In the genomic region with DNA sequence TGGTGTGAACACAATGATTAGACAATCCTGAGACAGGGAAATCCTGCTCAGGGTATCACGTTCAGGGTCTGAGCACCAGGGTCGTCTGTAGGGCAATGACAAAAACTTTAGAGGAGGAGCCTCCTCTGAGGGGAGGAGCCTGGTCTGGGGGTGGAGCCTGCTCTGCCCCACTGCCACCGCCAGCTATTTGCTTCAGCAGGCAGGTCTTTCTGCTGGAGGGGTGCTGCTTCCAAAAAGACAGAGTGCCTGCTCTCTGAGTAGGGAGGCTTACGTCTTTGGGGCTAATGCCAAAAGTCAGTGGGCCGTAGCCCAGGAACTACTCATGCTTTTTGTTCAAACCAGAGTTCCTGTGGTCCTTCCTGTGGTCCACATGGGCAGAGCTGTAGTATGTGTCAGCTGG, we compare ENCODE assay signal across 25 mouse cellular contexts. TPM values are rescaled to one million over a fixed set of nuclear protein-coding genes. Genes with fewer than 3 reads are reported as not detected.
DNase-seq lines count a peak whose midpoint lies in the region; ATAC-seq lines count a peak whose summit lies in the region.
"Had no signal": no experiment of that assay in that cellular context is flagged by ENCODE, and none has a peak within 500 bp of the region (broad histone marks: within the 10 kb centered on the region; RNA-seq: fewer than 3 reads in every experiment).

No protein-coding gene starts in this region.

- no peak overlapping the region for H3K4me2 ChIP-seq in liver, embryonic 12.5 days
- H3K4me2 ChIP-seq: forebrain, embryonic 12.5 days; liver, embryonic 13.5 days; lung, embryonic 15.5 days had no signal

- H3K4me1 ChIP-seq in liver, embryonic 12.5 days: peaks cover 32% of the 10 kb centered on the region
- peaks cover 15% of the 10 kb centered on the region for H3K4me1 ChIP-seq in heart, embryonic 10.5 days

- ATAC-seq in CD4-positive, CD25-positive, alpha-beta regulatory T cell, adult 4 months: no peak
- no peak for ATAC-seq in liver, embryonic 12.5 days
- ATAC-seq in granulocyte monocyte progenitor cell, adult 5-6 weeks (replicated peaks; ENCODE audit: poor library complexity, severe bottlenecking): peak; percentile 52
- ATAC-seq: hindbrain, postnatal 0 days; Patski had no signal

- H3K36me3 ChIP-seq in liver, embryonic 12.5 days: no peaks in the 10 kb centered on the region
- H3K36me3 ChIP-seq in heart, embryonic 10.5 days: no peaks in the 10 kb centered on the region
- H3K36me3 ChIP-seq: forebrain, embryonic 12.5 days; liver, embryonic 13.5 days; lung, embryonic 15.5 days had no signal

- no peaks in the 10 kb centered on the region; the same call in 1 of the 2 replicates for H3K27me3 ChIP-seq in liver, embryonic 12.5 days (replicated peaks)
- peaks cover 4% of the 10 kb centered on the region; the same call in 1 of the 2 replicates for H3K27me3 ChIP-seq in heart, embryonic 10.5 days (ENCODE audit: insufficient read depth, poor library complexity, severe bottlenecking)
- H3K27me3 ChIP-seq: liver, embryonic 13.5 days; lung, embryonic 15.5 days; Patski had no signal

- no peaks in the 10 kb centered on the region for H3K9me3 ChIP-seq in liver, embryonic 12.5 days (replicated peaks)
- no peaks in the 10 kb centered on the region for H3K9me3 ChIP-seq in heart, embryonic 10.5 days
- H3K9me3 ChIP-seq: embryonic facial prominence, embryonic 10.5 days; forebrain, embryonic 12.5 days; hindbrain, embryonic 10.5 days; limb, embryonic 10.5 days; liver, embryonic 13.5 days; lung, embryonic 15.5 days; midbrain, embryonic 10.5 days had no signal

- H3K27ac ChIP-seq in liver, embryonic 12.5 days: no peak overlapping the region
- no peak overlapping the region for H3K27ac ChIP-seq in heart, embryonic 10.5 days
- H3K27ac ChIP-seq: embryonic facial prominence, embryonic 10.5 days; forebrain, embryonic 12.5 days; heart, adult 2 months; hindbrain, embryonic 10.5 days; hindbrain, postnatal 0 days; kidney, postnatal 0 days; left cerebral cortex, adult 2 months; limb, embryonic 10.5 days; liver, embryonic 13.5 days; lung, embryonic 15.5 days; midbrain, embryonic 10.5 days had no signal

- H3K4me3 ChIP-seq in liver, embryonic 12.5 days: no peak overlapping the region
- H3K4me3 ChIP-seq in heart, embryonic 10.5 days: no peak overlapping the region
- H3K4me3 ChIP-seq: embryonic facial prominence, embryonic 10.5 days; forebrain, embryonic 12.5 days; heart, adult 2 months; hindbrain, embryonic 10.5 days; left cerebral cortex, adult 2 months; limb, embryonic 10.5 days; liver, embryonic 13.5 days; lung, embryonic 15.5 days; midbrain, embryonic 10.5 days had no signal

- no peak overlapping the region for H3K9ac ChIP-seq in liver, embryonic 12.5 days
- H3K9ac ChIP-seq: forebrain, embryonic 12.5 days; liver, embryonic 13.5 days; lung, embryonic 15.5 days had no signal

- 37% methylated on average over 5 of the region's 5 CpGs for WGBS in liver, embryonic 12.5 days (ENCODE audit: insufficient replicate concordance)
- WGBS in heart, embryonic 10.5 days: 39% methylated on average over 5 of the region's 5 CpGs

- peak; percentile 24 for DNase-seq in CD4-positive, CD25-positive, alpha-beta regulatory T cell, adult 2 months (ENCODE audit: low read depth, low spot score)
- peak; percentile 43 for DNase-seq in liver
- no peak for DNase-seq in frontal cortex, postnatal 25 days (ENCODE audit: low spot score in 2 of 2)
- no peak for DNase-seq in retina, postnatal 1 day
- DNase-seq in heart, embryonic 10.5 days (ENCODE audit: low spot score): no peak
- DNase-seq: cerebellum, adult 2 months; gastrocnemius, postnatal 14 days; heart, adult 2 months; layer of hippocampus, adult 9-11 months; liver, embryonic 13.5 days; lung, postnatal 4 days; thymus, postnatal 25 days had no signal

RNA-seq across cellular contexts. Expression of gene 4833439L19Rik, which starts 3.1 kb away (rescaled TPM):
- polyA plus RNA-seq in CD4-positive, CD25-positive, alpha-beta regulatory T cell, adult 4 months (2017; shearing (Covaris generic)): 100 to 1,000 TPM in 1 of 2 experiments, 10 to 100 TPM in 1; 67.3 to 104 TPM
- polyA plus RNA-seq in liver, embryonic 12.5 days (2016; fragmentation: Nextera tagmentation; extraction: Ambion mirVana): 66.8 and 69.3 TPM in 2 replicates
- 58.0 and 65.9 TPM in 2 replicates for total RNA-seq in granulocyte monocyte progenitor cell, adult 5-6 weeks (2014; fragmentation: Nextera tagmentation)
- total RNA-seq in granulocyte monocyte progenitor cell, adult 5-6 weeks (2017): 27.7 and 30.9 TPM in 2 replicates
- polyA plus RNA-seq in heart, embryonic 10.5 days (2016; fragmentation: Nextera tagmentation; extraction: Ambion mirVana): 146 and 148 TPM in 2 replicates

RNA-seq across cellular contexts. Expression of gene Arl10, which starts 6.4 kb away (rescaled TPM):
- 1 to 10 TPM; 3.8 to 5.0 TPM for polyA plus RNA-seq in CD4-positive, CD25-positive, alpha-beta regulatory T cell, adult 4 months (2017; shearing (Covaris generic))
- polyA plus RNA-seq in liver, embryonic 12.5 days (2016; fragmentation: Nextera tagmentation; extraction: Ambion mirVana): 10.7 and 10.9 TPM in 2 replicates
- total RNA-seq in granulocyte monocyte progenitor cell, adult 5-6 weeks (2014; fragmentation: Nextera tagmentation): 17.4 and 24.0 TPM in 2 replicates
- 12.1 and 15.0 TPM in 2 replicates for total RNA-seq in granulocyte monocyte progenitor cell, adult 5-6 weeks (2017)
- polyA plus RNA-seq in heart, embryonic 10.5 days (2016; fragmentation: Nextera tagmentation; extraction: Ambion mirVana): 22.8 and 30.1 TPM in 2 replicates

RNA-seq across cellular contexts. Expression of gene Nop16, which starts 21.5 kb away (rescaled TPM):
- polyA plus RNA-seq in CD4-positive, CD25-positive, alpha-beta regulatory T cell, adult 4 months (2017; shearing (Covaris generic)): 10 to 100 TPM; 59.5 to 64.6 TPM
- 82.4 and 85.5 TPM in 2 replicates for polyA plus RNA-seq in liver, embryonic 12.5 days (2016; fragmentation: Nextera tagmentation; extraction: Ambion mirVana)
- 90.9 and 122 TPM in 2 replicates for total RNA-seq in granulocyte monocyte progenitor cell, adult 5-6 weeks (2014; fragmentation: Nextera tagmentation)
- total RNA-seq in granulocyte monocyte progenitor cell, adult 5-6 weeks (2017): 101 and 118 TPM in 2 replicates
- 79.6 and 112 TPM in 2 replicates for polyA plus RNA-seq in heart, embryonic 10.5 days (2016; fragmentation: Nextera tagmentation; extraction: Ambion mirVana)

RNA-seq across cellular contexts. Expression of gene Higd2a, which starts 21.6 kb away (rescaled TPM):
- 100 to 1,000 TPM in 1 of 2 experiments, 10 to 100 TPM in 1; 98.7 to 110 TPM for polyA plus RNA-seq in CD4-positive, CD25-positive, alpha-beta regulatory T cell, adult 4 months (2017; shearing (Covaris generic))
- polyA plus RNA-seq in liver, embryonic 12.5 days (2016; fragmentation: Nextera tagmentation; extraction: Ambion mirVana): 127 and 135 TPM in 2 replicates
- total RNA-seq in granulocyte monocyte progenitor cell, adult 5-6 weeks (2014; fragmentation: Nextera tagmentation): 111 and 118 TPM in 2 replicates
- 36.5 and 67.4 TPM in 2 replicates for total RNA-seq in granulocyte monocyte progenitor cell, adult 5-6 weeks (2017)
- polyA plus RNA-seq in heart, embryonic 10.5 days (2016; fragmentation: Nextera tagmentation; extraction: Ambion mirVana): 179 and 208 TPM in 2 replicates

RNA-seq across cellular contexts. Expression of gene Cltb, which starts 42.8 kb away (rescaled TPM):
- polyA plus RNA-seq in CD4-positive, CD25-positive, alpha-beta regulatory T cell, adult 4 months (2017; shearing (Covaris generic)): 10 to 100 TPM; 15.6 to 16.2 TPM
- polyA plus RNA-seq in liver, embryonic 12.5 days (2016; fragmentation: Nextera tagmentation; extraction: Ambion mirVana): 51.2 and 52.6 TPM in 2 replicates
- 4.5 and 6.6 TPM in 2 replicates for total RNA-seq in granulocyte monocyte progenitor cell, adult 5-6 weeks (2014; fragmentation: Nextera tagmentation)
- total RNA-seq in granulocyte monocyte progenitor cell, adult 5-6 weeks (2017): 7.8 and 12.3 TPM in 2 replicates
- 32.1 and 36.5 TPM in 2 replicates for polyA plus RNA-seq in heart, embryonic 10.5 days (2016; fragmentation: Nextera tagmentation; extraction: Ambion mirVana)

Comparison
In these comparisons a context has a peak if more than half of its experiments do, and no peak if none do; other contexts are left out.
1. DNase-seq: peak in CD4-positive, CD25-positive, alpha-beta regulatory T cell, adult 2 months (single experiment) and liver (single experiment); none in frontal cortex, postnatal 25 days (0 of 2), retina, postnatal 1 day (single experiment) and heart, embryonic 10.5 days (single experiment).